Mouse (Mus musculus): ENCODE measurements at regions not wholly inside any gene's neighbourhood (a gene's known extent, or its start where the extent isn't known, plus 50 kb on each side); places are given as distances from the start of the nearest gene placed in this dataset.

- Histone ChIP-seq H3K4me1 (replicated peaks; ENCODE audit: low read depth, low read length) (no peaks in the 10 kb centered on the region; the same call in 1 of the 2 replicates), H3K36me3 (ENCODE audit: insufficient read depth, low read length) (no peaks in the 10 kb centered on the region), H3K4me3 (replicated peaks; ENCODE audit: low read length) (no peak overlapping the region), H3K9me3 (ENCODE audit: low read length) (peaks cover 15% of the 10 kb centered on the region), H3K27me3 (ENCODE audit: insufficient read depth, low read length) (0 out of 2 replicates have a peak, but pooled peaks cover 5% of the 10 kb centered on the region)
- no peak for TF ChIP-seq NANOG (IDR thresholded peaks at IDR 0.05; ENCODE audit: borderline replicate concordance, low read length)
- no peak for TF ChIP-seq POU5F1 (IDR thresholded peaks at IDR 0.05; ENCODE audit: borderline replicate concordance, low read length)
- no peak for TF ChIP-seq CTCF (conservative IDR thresholded peaks at IDR 0.05; ENCODE audit: low read length)
These were observed 412.6 kb upstream of the Sall1 start for GRCm38 (mm10) chr8:89456517-89456916.

GRCm38 (mm10) chr8:89455731-89456130 lies 411.8 kb upstream of the Sall1 start:
- no peak for TF ChIP-seq NANOG (IDR thresholded peaks at IDR 0.05; ENCODE audit: borderline replicate concordance, low read length)
- TF ChIP-seq POU5F1 (IDR thresholded peaks at IDR 0.05; ENCODE audit: borderline replicate concordance, low read length): no peak
- no peak for TF ChIP-seq CTCF (conservative IDR thresholded peaks at IDR 0.05; ENCODE audit: low read length)
- Histone ChIP-seq H3K27me3 (ENCODE audit: insufficient read depth, low read length) (0 out of 2 replicates have a peak, but pooled peaks cover 5% of the 10 kb centered on the region), H3K36me3 (ENCODE audit: insufficient read depth, low read length) (no peaks in the 10 kb centered on the region), H3K4me3 (replicated peaks; ENCODE audit: low read length) (no peak overlapping the region), H3K4me1 (replicated peaks; ENCODE audit: low read depth, low read length) (no peaks in the 10 kb centered on the region; the same call in 1 of the 2 replicates), H3K9me3 (ENCODE audit: low read length) (peaks cover 15% of the 10 kb centered on the region)

- Histone ChIP-seq H3K4me3 (replicated peaks; ENCODE audit: low read length) (no peak overlapping the region), H3K4me1 (replicated peaks; ENCODE audit: low read depth, low read length) (no peaks in the 10 kb centered on the region; the same call in 1 of the 2 replicates), H3K9me3 (ENCODE audit: low read length) (peaks cover 15% of the 10 kb centered on the region), H3K36me3 (ENCODE audit: insufficient read depth, low read length) (no peaks in the 10 kb centered on the region), H3K27me3 (ENCODE audit: insufficient read depth, low read length) (0 out of 2 replicates have a peak, but pooled peaks cover 5% of the 10 kb centered on the region)
- TF ChIP-seq CTCF (conservative IDR thresholded peaks at IDR 0.05; ENCODE audit: low read length) (no peak), NANOG (IDR thresholded peaks at IDR 0.05; ENCODE audit: borderline replicate concordance, low read length) (peak; percentile 55; the same call in 1 of the 2 replicates)
These were observed 410.2 kb upstream of the Sall1 start for GRCm38 (mm10) chr8:89454197-89454596.

- Histone ChIP-seq H3K4me1 (replicated peaks; ENCODE audit: low read depth, low read length) (no peaks in the 10 kb centered on the region; the same call in 1 of the 2 replicates), H3K9me3 (ENCODE audit: low read length) (peaks cover 15% of the 10 kb centered on the region), H3K27me3 (ENCODE audit: insufficient read depth, low read length) (0 out of 2 replicates have a peak, but pooled peaks cover 5% of the 10 kb centered on the region), H3K36me3 (ENCODE audit: insufficient read depth, low read length) (no peaks in the 10 kb centered on the region), H3K4me3 (replicated peaks; ENCODE audit: low read length) (no peak overlapping the region)
- no peak for TF ChIP-seq POU5F1 (IDR thresholded peaks at IDR 0.05; ENCODE audit: borderline replicate concordance, low read length)
- TF ChIP-seq CTCF (conservative IDR thresholded peaks at IDR 0.05; ENCODE audit: low read length): no peak
- TF ChIP-seq NANOG (IDR thresholded peaks at IDR 0.05; ENCODE audit: borderline replicate concordance, low read length): no peak
These were observed 409.8 kb upstream of the Sall1 start for GRCm38 (mm10) chr8:89453724-89454123.

- TF ChIP-seq POU5F1 (IDR thresholded peaks at IDR 0.05; ENCODE audit: borderline replicate concordance, low read length): no peak
- no peak for TF ChIP-seq NANOG (IDR thresholded peaks at IDR 0.05; ENCODE audit: borderline replicate concordance, low read length)
- TF ChIP-seq CTCF (conservative IDR thresholded peaks at IDR 0.05; ENCODE audit: low read length): no peak
- Histone ChIP-seq H3K4me3 (replicated peaks; ENCODE audit: low read length) (no peak overlapping the region), H3K9me3 (ENCODE audit: low read length) (peaks cover 6% of the 10 kb centered on the region), H3K27me3 (ENCODE audit: insufficient read depth, low read length) (no peaks in the 10 kb centered on the region), H3K36me3 (ENCODE audit: insufficient read depth, low read length) (no peaks in the 10 kb centered on the region), H3K4me1 (replicated peaks; ENCODE audit: low read depth, low read length) (no peaks in the 10 kb centered on the region)
These were observed 400.5 kb upstream of the Sall1 start for GRCm38 (mm10) chr8:89444466-89444865.

GRCm38 (mm10) chr8:89439304-89439703 lies 395.3 kb upstream of the Sall1 start:
- Histone ChIP-seq H3K4me1 (replicated peaks; ENCODE audit: low read depth, low read length) (no peaks in the 10 kb centered on the region), H3K4me3 (replicated peaks; ENCODE audit: low read length) (no peak overlapping the region), H3K9me3 (ENCODE audit: low read length) (peaks cover 3% of the 10 kb centered on the region), H3K36me3 (ENCODE audit: insufficient read depth, low read length) (no peaks in the 10 kb centered on the region), H3K27me3 (ENCODE audit: insufficient read depth, low read length) (no peaks in the 10 kb centered on the region)
- TF ChIP-seq CTCF (conservative IDR thresholded peaks at IDR 0.05; ENCODE audit: low read length) (no peak), POU5F1 (IDR thresholded peaks at IDR 0.05; ENCODE audit: borderline replicate concordance, low read length) (no peak), NANOG (IDR thresholded peaks at IDR 0.05; ENCODE audit: borderline replicate concordance, low read length) (no peak)

- H3K27me3 ChIP-seq (ENCODE audit: insufficient read depth, low read length): no peaks in the 10 kb centered on the region
- H3K9me3 ChIP-seq (ENCODE audit: low read length): no peaks in the 10 kb centered on the region
- H3K36me3 ChIP-seq (ENCODE audit: insufficient read depth, low read length): no peaks in the 10 kb centered on the region
- TF ChIP-seq CTCF (conservative IDR thresholded peaks at IDR 0.05; ENCODE audit: low read length): no peak
- no peak overlapping the region for H3K4me3 ChIP-seq (replicated peaks; ENCODE audit: low read length)
- no peaks in the 10 kb centered on the region for H3K4me1 ChIP-seq (replicated peaks; ENCODE audit: low read depth, low read length)
These were observed 383.0 kb upstream of the Sall1 start for GRCm38 (mm10) chr8:89426969-89427368.

- TF ChIP-seq CTCF (conservative IDR thresholded peaks at IDR 0.05; ENCODE audit: low read length) (no peak), NANOG (IDR thresholded peaks at IDR 0.05; ENCODE audit: borderline replicate concordance, low read length) (no peak), POU5F1 (IDR thresholded peaks at IDR 0.05; ENCODE audit: borderline replicate concordance, low read length) (no peak)
These were observed 371.3 kb upstream of the Sall1 start for GRCm38 (mm10) chr8:89415287-89415686.

GRCm38 (mm10) chr8:89412500-89412899 lies 368.5 kb upstream of the Sall1 start:
- H3K9me3 ChIP-seq (ENCODE audit: low read length): no peaks in the 10 kb centered on the region
- H3K36me3 ChIP-seq (ENCODE audit: insufficient read depth, low read length): no peaks in the 10 kb centered on the region
- no peak for TF ChIP-seq CTCF (conservative IDR thresholded peaks at IDR 0.05; ENCODE audit: low read length)
- TF ChIP-seq POU5F1 (IDR thresholded peaks at IDR 0.05; ENCODE audit: borderline replicate concordance, low read length): no peak
- TF ChIP-seq NANOG (IDR thresholded peaks at IDR 0.05; ENCODE audit: borderline replicate concordance, low read length): no peak
- no peak overlapping the region for H3K4me3 ChIP-seq (replicated peaks; ENCODE audit: low read length)
- H3K4me1 ChIP-seq (replicated peaks; ENCODE audit: low read depth, low read length): 0 out of 2 replicates have a peak, but pooled peaks cover 5% of the 10 kb centered on the region
- no peaks in the 10 kb centered on the region for H3K27me3 ChIP-seq (ENCODE audit: insufficient read depth, low read length)

More at GRCm38 (mm10) chr8:89415287-89415686, 371.3 kb upstream of the Sall1 start:
- no peaks in the 10 kb centered on the region for H3K9me3 ChIP-seq (ENCODE audit: low read length)
- no peaks in the 10 kb centered on the region for H3K27me3 ChIP-seq (ENCODE audit: insufficient read depth, low read length)
- H3K4me3 ChIP-seq (replicated peaks; ENCODE audit: low read length): no peak overlapping the region
- H3K4me1 ChIP-seq (replicated peaks; ENCODE audit: low read depth, low read length): 0 out of 2 replicates have a peak, but pooled peaks cover 5% of the 10 kb centered on the region
- H3K36me3 ChIP-seq (ENCODE audit: insufficient read depth, low read length): no peaks in the 10 kb centered on the region

Measured in E14TG2a.4 (cell line).